Mouse (Mus musculus): ENCODE data around the gene Olfr103. TPM values are rescaled to one million over a fixed set of nuclear protein-coding genes. Genes with fewer than 3 reads are reported as not detected.

The Olfr103 gene
- not detected in 2 replicates for polyA plus RNA-seq (2015; fragmentation: Nextera tagmentation; extraction: Ambion mirVana)

DNA sequence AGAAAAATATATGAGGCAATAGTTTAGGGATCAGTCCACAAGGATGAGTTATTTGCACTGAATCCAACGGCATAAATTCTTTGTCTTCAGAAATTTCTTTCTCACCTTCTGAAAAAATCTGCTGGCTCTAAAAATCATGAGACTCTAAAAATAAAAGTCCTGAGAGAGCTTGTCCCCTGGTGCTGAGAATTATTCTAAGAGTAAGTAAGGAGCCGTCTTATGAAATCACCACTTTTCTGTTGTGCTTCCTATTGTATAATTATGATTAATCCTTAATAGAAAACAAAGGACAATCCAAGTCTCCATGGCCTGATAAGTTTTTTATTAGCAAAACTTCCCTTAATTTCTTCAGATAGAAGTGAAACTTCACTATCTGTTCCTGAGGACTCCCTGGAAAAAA lies at the start of gene Olfr103:
Gene Olfr103 (minus strand): TSS at position 101 of the 400 bp plus-strand sequence.
- DNase-seq (ENCODE audit: low spot score), result no peak

DNA sequence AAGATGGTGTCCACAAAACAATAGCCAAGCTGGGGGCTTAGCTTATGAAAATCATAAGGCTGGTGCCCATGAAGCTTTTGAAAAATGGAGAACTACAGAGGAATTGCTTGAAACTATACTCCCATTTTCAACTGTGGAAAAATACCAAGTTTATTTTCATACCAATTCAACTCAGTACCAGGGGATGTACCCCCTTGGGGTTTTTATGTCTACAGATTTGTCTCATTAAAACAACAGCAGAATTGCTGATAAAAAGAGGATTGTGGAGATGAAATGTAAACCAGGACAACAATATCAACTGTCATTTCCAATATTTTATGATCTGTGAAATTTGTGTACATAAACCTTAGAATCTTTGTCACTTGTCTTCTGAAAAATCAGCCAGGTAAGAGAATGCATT lies 39.2 kb upstream of the Olfr103 start, which contains the start of gene Olfr105-ps:
Gene Olfr105-ps (plus strand): TSS at position 301 of the 400 bp plus-strand sequence.
- DNase-seq (ENCODE audit: low spot score), result no peak

DNA sequence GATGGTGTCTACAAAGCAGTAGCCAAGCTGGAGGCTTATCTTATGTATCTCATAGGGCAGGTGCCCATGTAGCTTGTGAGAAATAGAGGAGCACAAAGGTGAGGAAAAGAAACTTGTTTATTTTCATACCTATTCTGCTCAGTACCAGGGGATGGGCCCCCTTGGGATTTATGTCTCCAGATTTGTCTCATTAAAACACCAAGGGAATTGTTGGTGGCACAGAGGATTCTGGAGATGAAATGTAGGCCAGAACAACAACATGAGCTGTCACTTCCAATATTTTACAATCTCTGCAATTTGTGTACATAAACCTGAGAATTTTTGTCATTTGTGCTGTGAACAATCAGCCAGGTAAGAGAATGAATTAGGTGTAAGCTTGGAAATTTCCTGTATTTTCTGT lies 19.8 kb upstream of the Olfr103 start, which contains the start of gene Olfr104-ps:
Gene Olfr104-ps (plus strand): TSS at position 301 of the 400 bp plus-strand sequence.
- DNase-seq (ENCODE audit: low spot score), result no peak

DNA sequence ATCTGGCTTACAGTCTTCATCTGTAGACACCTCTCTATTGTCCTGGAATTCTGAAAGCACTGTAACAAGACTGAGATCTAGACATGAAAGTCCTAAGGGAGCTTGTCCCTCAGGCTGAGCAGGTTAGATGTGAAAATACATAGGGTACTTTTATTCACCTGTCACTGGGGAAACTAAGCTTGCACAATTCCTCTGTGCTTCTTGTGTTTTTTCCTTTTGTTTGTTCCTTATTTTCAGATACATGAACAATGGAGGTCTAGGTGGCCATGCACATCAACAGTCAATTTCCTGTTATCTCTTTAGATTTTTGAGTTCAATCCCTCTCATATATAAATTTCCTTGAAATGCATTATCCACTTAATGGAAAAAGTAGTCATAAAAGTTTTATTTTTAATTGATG lies 22.5 kb downstream of the Olfr103 start, which contains the start of gene Olfr102:
Gene Olfr102 (minus strand): TSS at position 101 of the 400 bp plus-strand sequence.
- DNase-seq (ENCODE audit: low spot score), result no peak

DNA sequence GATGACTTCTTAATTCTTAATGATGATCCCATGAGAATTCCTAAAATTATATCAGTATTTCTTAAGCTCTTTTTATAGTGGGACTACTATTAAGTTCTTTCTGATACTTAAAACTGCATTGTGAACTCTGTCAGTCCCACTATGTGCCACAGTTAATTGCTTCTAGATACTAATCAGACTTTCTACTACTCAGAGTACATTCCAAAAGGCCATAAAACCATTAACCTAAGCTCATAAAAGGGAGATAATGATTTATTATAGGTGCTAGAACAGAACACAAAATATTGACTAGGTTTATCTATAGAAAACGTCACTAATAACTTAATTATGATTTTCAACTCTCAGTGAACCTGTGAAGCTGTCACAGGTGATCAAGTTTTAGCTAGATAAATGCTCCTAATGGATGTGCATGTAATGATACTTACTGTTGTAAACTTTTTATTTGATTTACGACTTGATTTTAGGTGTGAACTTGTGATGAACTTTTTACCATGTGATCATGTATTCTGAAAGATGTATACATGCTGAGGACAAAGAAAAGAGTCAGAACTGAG lies 29.3 kb downstream of the Olfr103 start:
- no peak for DNase-seq (ENCODE audit: low spot score)

DNA sequence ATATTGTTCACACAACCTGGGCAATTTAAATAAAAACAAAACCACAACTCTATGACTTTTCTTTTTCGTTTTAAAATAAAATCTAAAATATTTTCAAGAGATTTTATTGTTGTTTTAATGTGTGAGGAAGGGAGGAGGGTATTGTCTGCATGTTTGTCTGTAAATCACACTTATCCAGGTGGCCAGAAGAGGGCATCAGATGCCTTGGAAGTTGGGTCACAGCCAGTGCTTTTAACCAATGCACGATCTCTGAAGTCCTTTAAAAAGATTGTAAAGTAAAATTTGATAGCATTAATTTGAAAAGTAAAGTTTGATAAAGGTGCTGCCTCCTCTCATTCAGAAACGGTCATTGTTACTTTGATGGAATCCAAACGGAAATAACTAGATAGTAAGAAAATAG lies 31.0 kb downstream of the Olfr103 start:
- DNase-seq (ENCODE audit: low spot score), result no peak

DNA sequence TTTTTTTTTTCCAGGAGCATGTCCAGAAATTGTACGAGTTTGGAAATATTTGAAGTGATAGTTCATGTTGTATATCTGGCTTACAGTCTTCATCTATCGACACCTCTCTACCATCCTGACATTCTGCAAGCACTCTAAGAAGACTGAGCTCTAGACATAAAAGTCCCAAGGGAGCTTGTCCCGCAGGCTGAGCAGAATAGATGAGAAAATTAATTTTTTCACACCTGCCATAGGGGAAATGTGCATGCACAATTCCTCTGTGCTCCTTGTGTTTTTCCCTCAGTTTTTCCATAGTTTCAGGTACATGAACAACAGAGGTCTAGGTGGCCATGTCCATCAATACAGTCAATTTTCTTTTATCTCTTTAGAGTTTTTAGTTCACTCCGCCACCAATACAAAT lies 35.3 kb downstream of the Olfr103 start, which contains the start of gene Olfr101:
Gene Olfr101 (minus strand): TSS at position 101 of the 400 bp plus-strand sequence.
- no peak for DNase-seq (ENCODE audit: low spot score)

Other genes with a start within 250 kb of the Olfr103 start
- gene Olfr91, start 241.4 kb downstream of the Olfr103 start, polyA plus RNA-seq (2015; fragmentation: Nextera tagmentation; extraction: Ambion mirVana), result not detected in 2 replicates
- gene Olfr92, start 219.6 kb downstream of the Olfr103 start, polyA plus RNA-seq (2015; fragmentation: Nextera tagmentation; extraction: Ambion mirVana), result not detected in 2 replicates
- gene Olfr93, start 178.2 kb downstream of the Olfr103 start, polyA plus RNA-seq (2015; fragmentation: Nextera tagmentation; extraction: Ambion mirVana), result not detected in 2 replicates
- 83.6 and 90.3 TPM in 2 replicates for gene Ubd, start 145.8 kb downstream of the Olfr103 start, polyA plus RNA-seq (2015; fragmentation: Nextera tagmentation; extraction: Ambion mirVana)
- gene Olfr94, start 138.7 kb downstream of the Olfr103 start, polyA plus RNA-seq (2015; fragmentation: Nextera tagmentation; extraction: Ambion mirVana), result not detected in 2 replicates
- gene Olfr95, start 126.6 kb downstream of the Olfr103 start, polyA plus RNA-seq (2015; fragmentation: Nextera tagmentation; extraction: Ambion mirVana), result not detected in 2 replicates
- not detected in 2 replicates for gene Olfr96, start 119.6 kb downstream of the Olfr103 start, polyA plus RNA-seq (2015; fragmentation: Nextera tagmentation; extraction: Ambion mirVana)
- gene Olfr97, start 102.4 kb downstream of the Olfr103 start, polyA plus RNA-seq (2015; fragmentation: Nextera tagmentation; extraction: Ambion mirVana), result not detected in 2 replicates
- not detected in 2 replicates for gene Olfr98, start 75.9 kb downstream of the Olfr103 start, polyA plus RNA-seq (2015; fragmentation: Nextera tagmentation; extraction: Ambion mirVana)
- 21.7 TPM in 2 replicates for gene H2-M3, start 69.5 kb downstream of the Olfr103 start, polyA plus RNA-seq (2015; fragmentation: Nextera tagmentation; extraction: Ambion mirVana)
- 0.14 and 0.30 TPM in 2 replicates for gene Olfr99, start 56.2 kb downstream of the Olfr103 start, polyA plus RNA-seq (2015; fragmentation: Nextera tagmentation; extraction: Ambion mirVana)
- gene Olfr101, start 35.4 kb downstream of the Olfr103 start, polyA plus RNA-seq (2015; fragmentation: Nextera tagmentation; extraction: Ambion mirVana), result not detected in 2 replicates
- gene Olfr102, start 22.6 kb downstream of the Olfr103 start, polyA plus RNA-seq (2015; fragmentation: Nextera tagmentation; extraction: Ambion mirVana), result not detected in 2 replicates
- gene Olfr104-ps, start 19.9 kb upstream of the Olfr103 start, polyA plus RNA-seq (2015; fragmentation: Nextera tagmentation; extraction: Ambion mirVana), result not detected in 2 replicates
- gene Olfr105-ps, start 39.3 kb upstream of the Olfr103 start, polyA plus RNA-seq (2015; fragmentation: Nextera tagmentation; extraction: Ambion mirVana), result 0.04 TPM in 1 of 2 replicates, not detected in the other
- gene Olfr106-ps, start 50.7 kb upstream of the Olfr103 start, polyA plus RNA-seq (2015; fragmentation: Nextera tagmentation; extraction: Ambion mirVana), result not detected in 2 replicates
- not detected in 2 replicates for gene Olfr107, start 59.5 kb upstream of the Olfr103 start, polyA plus RNA-seq (2015; fragmentation: Nextera tagmentation; extraction: Ambion mirVana)
- not detected in 2 replicates for gene Olfr108, start 105.8 kb upstream of the Olfr103 start, polyA plus RNA-seq (2015; fragmentation: Nextera tagmentation; extraction: Ambion mirVana)
- gene Olfr109, start 119.2 kb upstream of the Olfr103 start, polyA plus RNA-seq (2015; fragmentation: Nextera tagmentation; extraction: Ambion mirVana), result 0.03 TPM in 1 of 2 replicates, not detected in the other
- gene H2-M2, start 143.9 kb upstream of the Olfr103 start, polyA plus RNA-seq (2015; fragmentation: Nextera tagmentation; extraction: Ambion mirVana), result 8.1 and 9.9 TPM in 2 replicates
- gene Olfr110, start 152.8 kb upstream of the Olfr103 start, polyA plus RNA-seq (2015; fragmentation: Nextera tagmentation; extraction: Ambion mirVana), result 0.29 and 0.30 TPM in 2 replicates
- gene Olfr111, start 168.3 kb upstream of the Olfr103 start, polyA plus RNA-seq (2015; fragmentation: Nextera tagmentation; extraction: Ambion mirVana), result 0.08 and 0.18 TPM in 2 replicates
- gene Olfr112, start 229.8 kb upstream of the Olfr103 start, polyA plus RNA-seq (2015; fragmentation: Nextera tagmentation; extraction: Ambion mirVana), result not detected in 2 replicates
- gene Olfr113, start 238.0 kb upstream of the Olfr103 start, polyA plus RNA-seq (2015; fragmentation: Nextera tagmentation; extraction: Ambion mirVana), result not detected in 2 replicates

Data from thymus, postnatal 0 days (tissue).